Mouse (Mus musculus): ENCODE data around the gene Scube1. TPM values are rescaled to one million over a fixed set of nuclear protein-coding genes. Genes with fewer than 3 reads are reported as not detected.

Gene Scube1
- polyA plus RNA-seq, 1 experiment = not detected

DNA sequence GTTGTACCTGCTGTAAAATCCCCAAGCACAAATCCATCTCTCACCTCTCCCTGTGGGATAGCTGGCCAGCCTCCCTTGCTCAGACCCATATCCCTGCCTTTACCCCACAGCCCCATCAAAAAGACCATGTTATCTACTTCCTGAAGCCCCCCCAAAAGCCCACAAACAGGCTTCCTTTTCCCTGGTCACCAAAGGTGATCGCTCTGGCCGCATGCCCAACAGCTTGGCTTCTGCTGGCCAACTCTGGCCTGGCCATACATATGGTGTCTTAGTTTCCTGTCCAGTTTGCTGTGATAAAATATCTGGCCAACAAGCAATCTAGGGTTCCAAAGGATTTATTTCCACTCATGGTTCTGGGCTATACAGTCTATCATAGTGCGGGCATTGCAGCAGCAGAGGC, 38.9 kb downstream of the Scube1 start:
- no peaks in the 10 kb centered on the region for H3K4me1 ChIP-seq (ENCODE audit: control insufficient read depth, insufficient read depth, low read length)
- no peak overlapping the region for H3K27ac ChIP-seq (ENCODE audit: control insufficient read depth, insufficient read depth, low read depth, low read length, poor library complexity)
- 87% methylated on average over 3 of the region's 3 CpGs for WGBS
- no peak overlapping the region for H3K4me3 ChIP-seq (replicated peaks; ENCODE audit: control insufficient read depth, low read depth, low read length)
- TF ChIP-seq CTCF (IDR thresholded peaks at IDR 0.05; ENCODE audit: control insufficient read depth, insufficient read depth, low read length) (no peak), POLR2A (IDR thresholded peaks at IDR 0.05; ENCODE audit: borderline replicate concordance, control insufficient read depth, low read depth, low read length) (no peak)

DNA sequence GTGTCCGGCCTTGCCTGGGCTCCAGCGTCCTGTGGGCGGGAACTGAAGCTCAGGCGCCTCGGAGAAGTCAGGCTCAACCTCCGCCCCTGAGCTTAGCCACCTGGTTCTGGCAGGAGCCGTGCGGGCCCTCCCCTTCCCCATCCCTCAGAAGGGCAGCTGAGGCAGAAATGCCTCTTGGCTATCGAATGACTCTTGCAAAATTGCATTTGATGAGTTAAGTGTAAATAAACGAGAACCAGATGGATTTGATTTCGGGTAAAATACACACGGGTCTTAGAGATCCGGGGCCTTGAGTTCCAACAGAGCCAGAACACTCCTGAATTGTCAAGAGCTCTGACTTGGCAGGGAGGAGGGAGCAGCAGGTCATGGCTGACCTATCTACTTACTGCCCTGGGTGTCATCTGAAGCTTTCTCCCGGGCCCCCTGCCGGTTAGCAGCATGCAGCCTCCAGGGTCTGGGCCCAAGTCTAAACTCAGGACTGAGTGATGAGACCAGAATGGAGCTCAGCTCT, 41.7 kb downstream of the Scube1 start:
- no peak overlapping the region for H3K27ac ChIP-seq (ENCODE audit: control insufficient read depth, insufficient read depth, low read depth, low read length, poor library complexity)
- TF ChIP-seq POLR2A (IDR thresholded peaks at IDR 0.05; ENCODE audit: borderline replicate concordance, control insufficient read depth, low read depth, low read length) (no peak), CTCF (IDR thresholded peaks at IDR 0.05; ENCODE audit: control insufficient read depth, insufficient read depth, low read length) (no peak)
- no peak overlapping the region for H3K4me3 ChIP-seq (replicated peaks; ENCODE audit: control insufficient read depth, low read depth, low read length)
- WGBS = 73% methylated on average over 15 of the region's 15 CpGs
- no peaks in the 10 kb centered on the region for H3K4me1 ChIP-seq (ENCODE audit: control insufficient read depth, insufficient read depth, low read length)

- Histone ChIP-seq H3K27ac (ENCODE audit: control insufficient read depth, insufficient read depth, low read depth, low read length, poor library complexity) (no peak overlapping the region), H3K4me3 (replicated peaks; ENCODE audit: control insufficient read depth, low read depth, low read length) (no peak overlapping the region), H3K4me1 (ENCODE audit: control insufficient read depth, insufficient read depth, low read length) (no peaks in the 10 kb centered on the region)
- no peak for TF ChIP-seq POLR2A (IDR thresholded peaks at IDR 0.05; ENCODE audit: borderline replicate concordance, control insufficient read depth, low read depth, low read length)
- no peak for TF ChIP-seq CTCF (IDR thresholded peaks at IDR 0.05; ENCODE audit: control insufficient read depth, insufficient read depth, low read length)
- 69% methylated on average over 7 of the region's 7 CpGs for WGBS
These were observed 44.5 kb downstream of the Scube1 start for GRCm38 (mm10) chr15:83680300-83680699.

- Histone ChIP-seq H3K4me3 (replicated peaks; ENCODE audit: control insufficient read depth, low read depth, low read length) (no peak overlapping the region), H3K4me1 (ENCODE audit: control insufficient read depth, insufficient read depth, low read length) (no peaks in the 10 kb centered on the region), H3K27ac (ENCODE audit: control insufficient read depth, insufficient read depth, low read depth, low read length, poor library complexity) (no peak overlapping the region)
- TF ChIP-seq POLR2A (IDR thresholded peaks at IDR 0.05; ENCODE audit: borderline replicate concordance, control insufficient read depth, low read depth, low read length) = no peak
- TF ChIP-seq CTCF (IDR thresholded peaks at IDR 0.05; ENCODE audit: control insufficient read depth, insufficient read depth, low read length) = no peak
- WGBS = 80% methylated on average over 5 of the region's 5 CpGs
These were observed 45.1 kb downstream of the Scube1 start for GRCm38 (mm10) chr15:83679729-83680128.

DNA sequence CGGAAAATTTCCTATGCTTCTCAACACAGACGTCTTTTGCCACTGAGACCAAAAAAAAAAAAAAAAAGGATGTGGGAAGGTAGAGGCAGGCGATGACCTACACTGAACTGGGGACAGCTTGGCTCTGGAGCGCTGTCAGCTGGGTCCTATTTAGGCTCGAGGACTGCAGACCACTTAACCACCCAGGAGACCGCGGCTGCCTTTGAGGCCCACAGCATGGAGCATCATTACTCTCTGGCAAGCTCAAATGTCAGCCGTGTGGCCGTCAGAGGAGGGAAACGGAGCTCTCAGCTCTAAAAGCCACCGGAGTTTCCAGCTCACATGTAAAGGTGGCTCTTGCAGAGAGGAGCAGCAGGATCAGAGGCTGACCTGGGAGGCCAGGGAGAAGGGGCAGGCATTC, 46.2 kb downstream of the Scube1 start:
- TF ChIP-seq CTCF (IDR thresholded peaks at IDR 0.05; ENCODE audit: control insufficient read depth, insufficient read depth, low read length) (no peak), POLR2A (IDR thresholded peaks at IDR 0.05; ENCODE audit: borderline replicate concordance, control insufficient read depth, low read depth, low read length) (no peak)
- WGBS = 11% methylated on average over 11 of the region's 11 CpGs
- Histone ChIP-seq H3K4me3 (replicated peaks; ENCODE audit: control insufficient read depth, low read depth, low read length) (no peak overlapping the region), H3K27ac (ENCODE audit: control insufficient read depth, insufficient read depth, low read depth, low read length, poor library complexity) (no peak overlapping the region), H3K4me1 (ENCODE audit: control insufficient read depth, insufficient read depth, low read length) (no peaks in the 10 kb centered on the region)

DNA sequence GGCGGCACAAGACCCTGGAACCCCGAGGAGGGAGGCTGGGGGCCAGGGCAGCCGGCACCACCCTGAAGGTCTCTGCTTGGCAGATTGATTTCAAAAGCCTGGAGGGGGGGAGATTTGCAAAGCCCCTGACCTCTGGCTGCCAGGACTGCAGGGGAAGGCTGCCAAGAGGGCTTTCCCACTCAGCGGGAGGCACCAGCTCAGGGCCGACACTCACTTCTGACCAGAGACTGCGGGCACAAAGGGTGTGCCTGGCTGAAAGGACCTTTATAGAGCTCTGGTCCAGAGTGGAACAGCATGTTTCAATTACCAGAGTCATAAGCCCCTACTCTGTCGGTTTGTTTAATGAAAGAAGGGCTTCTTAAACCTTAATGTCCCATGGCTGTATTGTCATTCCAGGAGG, 46.7 kb downstream of the Scube1 start:
- 27% methylated on average over 7 of the region's 7 CpGs for WGBS
- no peak for TF ChIP-seq POLR2A (IDR thresholded peaks at IDR 0.05; ENCODE audit: borderline replicate concordance, control insufficient read depth, low read depth, low read length)
- no peak for TF ChIP-seq CTCF (IDR thresholded peaks at IDR 0.05; ENCODE audit: control insufficient read depth, insufficient read depth, low read length)
- H3K27ac ChIP-seq (ENCODE audit: control insufficient read depth, insufficient read depth, low read depth, low read length, poor library complexity) = no peak overlapping the region
- H3K4me1 ChIP-seq (ENCODE audit: control insufficient read depth, insufficient read depth, low read length) = no peaks in the 10 kb centered on the region
- no peak overlapping the region for H3K4me3 ChIP-seq (replicated peaks; ENCODE audit: control insufficient read depth, low read depth, low read length)

DNA sequence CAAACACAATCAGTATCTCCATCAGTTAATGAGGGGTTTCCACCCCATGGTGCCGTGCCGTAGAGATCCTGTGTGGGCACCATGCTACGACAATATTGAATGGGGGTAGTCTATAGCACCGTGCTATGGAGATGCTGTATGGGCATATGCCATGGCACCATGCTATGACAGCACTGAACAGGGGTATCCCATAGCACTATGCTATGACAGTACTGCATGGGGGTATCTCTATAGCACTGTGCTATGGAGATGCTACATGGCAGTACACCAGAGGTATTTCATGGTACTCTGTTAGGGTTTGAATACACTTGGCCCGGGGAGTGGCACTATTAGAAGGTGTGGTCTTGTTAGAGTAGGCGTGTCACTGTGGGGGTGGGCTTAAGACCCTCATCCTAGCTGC, 47.7 kb downstream of the Scube1 start:
- Histone ChIP-seq H3K4me1 (ENCODE audit: control insufficient read depth, insufficient read depth, low read length) (no peaks in the 10 kb centered on the region), H3K4me3 (replicated peaks; ENCODE audit: control insufficient read depth, low read depth, low read length) (no peak overlapping the region), H3K27ac (ENCODE audit: control insufficient read depth, insufficient read depth, low read depth, low read length, poor library complexity) (no peak overlapping the region)
- WGBS = 71% methylated on average over 6 of the region's 6 CpGs
- no peak for TF ChIP-seq POLR2A (IDR thresholded peaks at IDR 0.05; ENCODE audit: borderline replicate concordance, control insufficient read depth, low read depth, low read length)
- no peak for TF ChIP-seq CTCF (IDR thresholded peaks at IDR 0.05; ENCODE audit: control insufficient read depth, insufficient read depth, low read length)

DNA sequence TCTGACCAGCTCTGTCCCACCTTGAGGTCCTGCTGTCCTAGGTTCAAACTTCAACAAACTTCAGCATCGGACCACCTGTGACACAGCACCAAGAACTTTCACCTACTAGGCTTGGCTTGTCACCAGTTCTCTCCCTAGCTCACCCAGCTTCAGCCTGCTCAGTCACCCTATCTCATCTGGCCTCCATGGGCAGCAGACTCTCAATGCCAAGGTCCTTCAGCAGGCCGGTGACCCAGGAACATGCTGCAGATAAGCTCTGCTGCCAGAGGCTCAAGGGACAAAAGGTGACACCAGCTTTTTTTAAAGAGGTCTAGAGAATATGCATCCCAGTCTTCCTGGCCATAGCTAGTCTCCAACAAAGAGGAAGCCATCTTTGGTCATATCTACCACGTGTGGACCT, 48.5 kb downstream of the Scube1 start:
- Histone ChIP-seq H3K4me1 (ENCODE audit: control insufficient read depth, insufficient read depth, low read length) (no peaks in the 10 kb centered on the region), H3K27ac (ENCODE audit: control insufficient read depth, insufficient read depth, low read depth, low read length, poor library complexity) (no peak overlapping the region), H3K4me3 (replicated peaks; ENCODE audit: control insufficient read depth, low read depth, low read length) (no peak overlapping the region)
- TF ChIP-seq POLR2A (IDR thresholded peaks at IDR 0.05; ENCODE audit: borderline replicate concordance, control insufficient read depth, low read depth, low read length) (no peak), CTCF (IDR thresholded peaks at IDR 0.05; ENCODE audit: control insufficient read depth, insufficient read depth, low read length) (no peak)
- 87% methylated on average over 3 of the region's 3 CpGs for WGBS

- Histone ChIP-seq H3K4me1 (ENCODE audit: control insufficient read depth, insufficient read depth, low read length) (no peaks in the 10 kb centered on the region), H3K27ac (ENCODE audit: control insufficient read depth, insufficient read depth, low read depth, low read length, poor library complexity) (no peak overlapping the region), H3K4me3 (replicated peaks; ENCODE audit: control insufficient read depth, low read depth, low read length) (no peak overlapping the region)
- WGBS = 68% methylated on average over 3 of the region's 3 CpGs
- TF ChIP-seq POLR2A (IDR thresholded peaks at IDR 0.05; ENCODE audit: borderline replicate concordance, control insufficient read depth, low read depth, low read length) = no peak
- TF ChIP-seq CTCF (IDR thresholded peaks at IDR 0.05; ENCODE audit: control insufficient read depth, insufficient read depth, low read length) = no peak
These were observed 51.2 kb downstream of the Scube1 start for GRCm38 (mm10) chr15:83673621-83674020.

All from bone marrow, adult 2 months (tissue).